Comparison of ENCODE assay signal across 1 mouse cellular context in the genomic region with DNA sequence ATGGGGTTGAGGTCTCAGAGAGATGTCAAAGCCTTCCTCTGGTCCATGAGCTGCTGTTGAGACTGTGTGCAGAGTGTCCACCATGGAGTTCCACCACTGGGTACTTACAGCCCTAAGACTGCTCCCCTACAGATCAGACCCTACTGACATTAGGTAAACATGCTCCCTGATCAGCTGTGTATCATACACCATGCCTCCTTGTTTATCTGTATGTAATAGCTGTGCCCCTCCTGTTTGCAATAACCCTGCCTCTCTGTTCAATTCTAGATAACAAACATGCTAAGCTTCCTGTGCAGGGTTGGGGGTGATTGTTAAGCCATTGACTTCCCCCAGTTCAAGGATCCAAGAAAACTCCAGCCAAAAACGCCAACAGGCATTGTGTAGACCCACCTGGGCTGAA.
TF ChIP-seq lines count a peak whose summit lies in the region.

No protein-coding gene starts in this region.

TF ChIP-seq in MEL, 35 proteins besides CTCF, POLR2A, EP300 and RAD21 (continued from another document):
- TF ChIP-seq ELF1 (IDR thresholded peaks at IDR 0.05; ENCODE audit: low read depth, low read length) (no peak), SMC3 (IDR thresholded peaks at IDR 0.05; ENCODE audit: low read depth, low read length) (no peak), GABPA (IDR thresholded peaks at IDR 0.05; ENCODE audit: low read depth, low read length) (no peak), SIN3A (IDR thresholded peaks at IDR 0.05; ENCODE audit: low read length) (peak; percentile 69)
